Mouse (Mus musculus) embryo, embryonic 11.5 days (tissue): ENCODE results near the gene Cstf2.

ENCODE experiments used
- DNase-seq: peaks from one replicate; pipeline ENCODE4 v3.0.0-alpha.2; 2012; ENCODE audit warnings: low read depth, low spot score

The Cstf2 gene

GRCm38 (mm10) chrX:134058987-134059712 is at the start of gene Cstf2:
Gene Cstf2 (plus strand): TSS chrX:134059187.
- DNase-seq = peak; percentile 81

- DNase-seq = peak; percentile 39
Measured at GRCm38 (mm10) chrX:134019005-134019404, 40.0 kb upstream of the Cstf2 start.

- no peak for DNase-seq
Measured at GRCm38 (mm10) chrX:134020664-134021063, 38.3 kb upstream of the Cstf2 start.

GRCm38 (mm10) chrX:134048994-134049393 is 10.0 kb upstream of the Cstf2 start:
- no peak for DNase-seq

- no peak for DNase-seq
Measured at GRCm38 (mm10) chrX:134056897-134057296, 2.1 kb upstream of the Cstf2 start.

- DNase-seq = no peak
Measured at GRCm38 (mm10) chrX:134058040-134058875, 729 bp upstream of the Cstf2 start.

GRCm38 (mm10) chrX:134059764-134060163 is 777 bp downstream of the Cstf2 start:
- no peak for DNase-seq

- DNase-seq = no peak
Measured at GRCm38 (mm10) chrX:134085453-134085852, 26.5 kb downstream of the Cstf2 start.

- DNase-seq = no peak
Measured at GRCm38 (mm10) chrX:134102641-134103040, 43.7 kb downstream of the Cstf2 start.

GRCm38 (mm10) chrX:134111767-134112166 is 52.8 kb downstream of the Cstf2 start:
- DNase-seq = no peak

- no peak for DNase-seq
Measured at GRCm38 (mm10) chrX:134116417-134116816, 57.4 kb downstream of the Cstf2 start.

- no peak for DNase-seq
Measured at GRCm38 (mm10) chrX:134128549-134128948, 69.6 kb downstream of the Cstf2 start.

- DNase-seq = peak; percentile 13
Measured at GRCm38 (mm10) chrX:134132295-134132694, 73.3 kb downstream of the Cstf2 start.

GRCm38 (mm10) chrX:134133821-134134220 is 74.8 kb downstream of the Cstf2 start:
- no peak for DNase-seq
